Mouse (Mus musculus) megakaryocyte progenitor cell, adult 5-6 weeks (primary cell): ENCODE measurements around the gene Pld5. TPM values are rescaled to one million over a fixed set of nuclear protein-coding genes. Genes with fewer than 3 reads are reported as not detected.
"Not testable (repeated sequence)": the region's sequence is repeated elsewhere in the genome, so short reads cannot be mapped to it uniquely, and the experiment has no call there.

Experiments
- ATAC-seq: replicated peaks from 2 replicates; pipeline ENCODE4 v1.8.0; 2016; ENCODE audit warnings: mild to moderate bottlenecking, moderate TSS enrichment, inconsistent platforms; ENCODE audit not compliant: poor library complexity
- total RNA-seq, 2 experiments: library from RNA; stranded (forward) in 1 of 2; stranded (reverse) in 1 of 2; fragments of 157-497, 149-512 nt in 1 of 2; fragments of 200-1000 nt in 1 of 2; gene quantifications; 2 replicates each; pipeline versions ENCODE4 v1.2.3 to v1.2.4; 2015 to 2017

Gene Pld5
- total RNA-seq, 2 experiments from 2014 or later: not detected

DNA sequence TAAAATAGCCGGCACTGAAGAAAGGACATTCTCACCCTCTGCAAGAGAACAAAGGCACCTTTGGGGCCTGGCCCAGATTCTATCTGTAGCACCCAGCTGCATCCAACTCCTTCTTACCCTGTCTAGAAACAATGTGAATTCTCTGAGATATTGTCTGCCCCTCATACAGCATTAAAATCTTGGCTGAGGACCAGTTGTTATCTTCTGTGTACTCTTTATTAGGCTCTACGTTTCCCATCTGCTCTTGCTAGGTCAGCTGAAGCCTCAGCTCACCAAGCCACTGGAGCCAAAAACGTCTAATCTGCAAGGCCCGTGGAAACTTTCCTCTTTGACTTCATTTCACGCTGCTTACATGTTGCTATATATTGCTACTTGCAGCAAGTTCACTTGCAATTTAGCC lies 228.1 kb downstream of the Pld5 start:
- ATAC-seq: peak; percentile 52; the same call in 1 of the 2 replicates

DNA sequence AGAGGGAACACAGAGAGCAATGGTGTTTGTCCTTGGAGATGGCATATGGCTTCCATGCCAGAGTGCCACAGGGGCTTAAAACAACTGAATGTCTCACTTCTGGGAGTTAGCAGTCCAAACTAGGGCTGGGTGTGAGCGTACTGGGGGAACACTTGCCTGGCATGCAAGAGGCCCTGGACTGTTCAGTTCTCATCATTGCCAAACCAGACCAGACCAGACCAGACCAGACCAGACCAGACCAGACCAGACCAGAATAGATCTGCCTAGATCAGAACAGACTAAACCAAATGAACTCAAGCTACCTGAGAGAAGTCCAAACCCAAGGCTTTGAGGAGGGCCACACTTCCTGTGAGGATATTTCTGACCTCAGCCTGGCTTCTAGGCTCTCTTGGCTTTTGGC lies 228.7 kb downstream of the Pld5 start:
- ATAC-seq: no peak

DNA sequence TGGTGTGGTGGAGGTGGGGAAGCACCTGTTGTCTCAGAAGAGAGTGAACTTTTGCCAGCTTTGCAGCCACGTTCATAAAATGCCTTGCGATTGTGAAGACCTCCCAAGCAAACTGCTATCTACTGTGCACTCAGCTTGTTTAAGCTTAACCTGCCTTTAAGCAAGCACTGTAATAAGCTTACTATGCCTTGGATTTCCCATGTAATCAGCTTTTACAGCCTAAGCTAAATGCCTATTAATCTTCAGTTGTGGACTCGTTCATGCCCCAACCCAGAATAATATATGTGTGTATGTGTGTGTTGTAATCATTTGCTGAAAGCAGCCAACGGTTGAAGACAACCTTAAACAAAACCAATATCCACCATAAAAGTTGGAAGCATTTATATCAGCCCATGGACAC lies 232.1 kb downstream of the Pld5 start:
- ATAC-seq: no peak

DNA sequence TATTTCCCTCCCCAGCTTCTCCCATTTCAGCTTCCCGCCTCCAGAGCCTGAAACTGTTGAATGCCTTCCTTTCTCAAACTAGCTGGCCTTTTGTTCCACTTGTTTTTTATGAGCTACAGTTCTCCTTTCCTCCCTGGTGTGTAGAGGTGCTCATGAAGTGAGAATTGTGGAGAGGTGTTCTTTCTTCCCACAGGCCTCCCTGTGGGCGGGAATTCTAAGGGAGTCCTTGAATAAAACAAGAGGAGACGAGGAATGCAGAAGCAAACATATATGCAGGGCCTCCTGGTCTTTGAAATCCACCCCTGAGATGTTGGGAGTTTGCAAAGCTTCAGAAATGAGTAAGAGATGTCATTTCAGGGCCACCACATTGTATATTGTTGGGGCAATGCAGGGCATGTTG lies 235.2 kb downstream of the Pld5 start:
- ATAC-seq: no peak

DNA sequence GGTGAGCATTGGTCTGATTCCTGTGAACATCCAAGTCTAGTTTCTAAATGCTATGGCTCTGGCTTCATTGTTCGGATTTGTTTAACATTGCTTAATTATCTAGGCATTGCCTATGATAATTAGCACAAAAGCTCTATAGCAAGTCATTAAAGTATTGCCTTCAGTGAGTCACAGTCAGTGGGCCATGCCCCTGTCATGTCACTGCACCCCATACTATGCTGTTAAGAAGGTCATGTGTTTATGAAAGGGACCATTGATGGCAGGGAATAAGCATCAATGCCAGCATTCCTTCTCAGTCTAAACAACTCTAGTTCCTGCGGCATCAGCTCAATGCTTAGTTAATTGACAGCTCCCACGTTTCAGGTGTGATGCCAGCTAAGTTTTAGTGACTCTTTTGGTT lies 239.1 kb downstream of the Pld5 start:
- ATAC-seq: no peak

DNA sequence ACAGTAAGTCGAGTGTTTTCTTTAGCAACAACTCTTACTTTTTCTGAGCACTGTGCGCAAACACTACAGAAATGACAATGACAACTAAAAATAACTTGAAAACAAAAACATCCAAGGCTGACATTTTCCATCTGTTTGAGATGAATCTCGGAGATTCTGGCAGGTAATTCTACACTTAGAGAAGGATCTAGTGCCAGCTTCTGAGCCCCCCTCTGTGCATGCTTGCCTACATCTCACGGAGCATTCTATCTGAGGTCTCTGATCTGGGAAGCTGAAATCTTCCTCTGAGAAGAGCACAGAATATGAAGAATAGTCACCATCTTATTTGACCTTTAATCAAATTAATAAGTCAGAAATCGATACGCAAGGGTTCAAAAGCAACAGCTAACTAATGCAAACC lies 240.4 kb downstream of the Pld5 start:
- ATAC-seq: no peak

DNA sequence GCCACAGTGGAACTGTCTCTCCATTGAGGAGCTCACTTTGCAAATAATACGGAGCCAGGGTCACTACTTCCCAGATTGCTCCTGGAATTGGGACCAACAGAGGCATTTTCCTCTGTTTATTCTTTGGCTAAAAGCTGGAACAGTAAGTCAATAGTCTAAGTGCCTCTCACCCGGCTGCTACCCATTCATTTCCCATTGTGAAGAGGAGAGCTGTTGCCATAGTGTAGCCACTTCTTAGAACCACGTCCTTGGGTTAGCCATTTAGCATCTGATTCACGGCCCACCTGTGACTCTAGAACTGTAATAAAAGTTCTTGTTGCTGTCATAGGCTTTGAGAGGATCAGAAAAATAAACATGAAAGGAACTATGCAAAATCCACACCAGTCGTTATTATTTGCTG lies 241.4 kb downstream of the Pld5 start:
- no peak for ATAC-seq

DNA sequence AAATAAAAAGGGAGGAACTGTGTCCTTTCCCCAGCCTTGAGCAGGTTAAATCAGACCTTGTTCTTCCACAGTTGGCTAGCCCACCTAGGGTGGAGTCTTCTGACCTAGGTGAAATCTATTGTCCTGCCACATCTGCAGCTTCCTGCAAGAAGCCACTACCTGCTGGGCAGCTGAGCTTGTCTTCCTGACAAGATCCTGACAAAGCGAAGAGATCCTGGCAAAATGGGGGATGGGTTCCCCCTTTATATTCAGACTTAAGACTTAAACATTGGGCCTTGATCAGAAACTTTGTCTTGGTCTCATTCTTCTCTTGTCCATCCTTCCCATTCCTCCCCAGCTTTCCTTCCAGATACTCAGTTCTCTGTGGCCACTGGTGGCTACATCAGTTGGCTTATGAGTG lies 246.0 kb downstream of the Pld5 start:
- no peak for ATAC-seq

DNA sequence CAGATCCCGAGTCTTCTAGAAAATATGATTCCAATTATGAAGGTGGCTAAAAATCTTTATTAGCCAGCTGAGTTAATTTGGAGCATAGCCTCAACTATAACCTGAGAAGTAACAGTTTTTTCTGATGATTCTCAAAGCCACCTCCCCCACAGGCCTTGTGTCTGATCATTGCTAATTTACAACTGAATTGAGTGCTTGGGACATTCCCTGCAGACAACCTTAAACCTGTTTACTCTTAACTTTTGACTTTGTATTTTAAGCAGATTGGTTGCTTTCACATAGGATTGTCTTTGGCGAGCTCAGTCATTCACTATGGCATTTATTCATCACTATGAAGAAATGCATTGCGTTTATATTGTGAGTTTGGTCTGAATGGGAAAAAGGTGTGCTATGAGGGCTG lies 246.7 kb downstream of the Pld5 start:
- no peak for ATAC-seq

DNA sequence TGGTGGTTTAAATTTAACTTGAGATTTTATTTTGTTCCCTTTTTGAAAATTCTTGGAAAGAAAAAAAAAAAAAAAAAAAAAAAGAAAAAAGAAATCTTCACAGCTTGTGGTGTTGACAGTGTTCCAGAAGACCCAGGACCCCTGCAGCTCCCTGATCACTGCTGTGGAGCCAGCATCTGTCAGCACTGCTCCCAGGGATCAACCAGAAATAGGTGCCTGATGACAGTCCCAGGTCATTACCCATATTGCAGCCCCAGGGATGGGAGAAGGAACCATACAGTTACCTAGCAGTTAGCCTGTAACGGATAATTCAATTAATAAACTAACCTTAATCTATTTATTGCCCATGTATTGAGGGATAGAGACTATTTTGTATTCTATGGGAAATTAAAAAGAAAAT lies 250.6 kb downstream of the Pld5 start:
- no peak for ATAC-seq

DNA sequence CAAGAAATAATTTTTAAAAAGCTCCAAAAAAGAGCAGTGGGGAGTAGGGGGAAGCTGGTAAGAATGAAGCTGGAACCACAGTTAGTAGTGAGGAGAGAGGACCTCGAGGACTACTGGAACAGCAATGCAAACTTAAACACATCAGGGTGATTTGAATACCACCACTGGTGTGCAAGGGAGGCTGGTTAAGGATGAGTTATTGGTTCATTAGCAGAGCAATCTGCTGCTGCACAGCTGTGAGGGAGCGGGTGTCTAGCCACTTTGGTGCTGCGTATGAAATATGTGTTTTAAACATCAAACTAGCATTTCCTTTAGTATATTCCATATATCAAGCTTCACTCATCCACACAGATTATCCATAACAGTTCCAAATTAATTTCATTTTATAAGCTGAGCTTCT lies 256.6 kb downstream of the Pld5 start:
- ATAC-seq: no peak

DNA sequence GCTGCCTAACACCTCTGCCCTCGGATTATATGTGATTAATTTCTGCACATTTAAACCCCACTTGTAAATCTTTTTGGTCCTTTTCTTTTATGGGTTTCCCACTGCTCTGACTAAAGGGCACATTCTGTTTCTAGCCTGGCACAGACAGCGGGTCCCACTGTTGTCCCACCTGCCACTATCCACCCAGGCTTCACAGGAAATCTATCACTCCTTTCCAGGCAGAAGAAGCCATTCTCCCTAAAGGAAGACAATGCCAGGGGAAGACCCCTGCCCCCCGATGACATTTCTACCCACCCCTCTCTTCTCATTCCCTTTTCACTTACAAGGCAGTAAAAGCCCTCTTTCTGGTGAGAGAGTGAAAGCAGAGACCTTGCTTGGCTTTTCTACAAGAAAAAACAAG lies 259.0 kb downstream of the Pld5 start:
- ATAC-seq: no peak

DNA sequence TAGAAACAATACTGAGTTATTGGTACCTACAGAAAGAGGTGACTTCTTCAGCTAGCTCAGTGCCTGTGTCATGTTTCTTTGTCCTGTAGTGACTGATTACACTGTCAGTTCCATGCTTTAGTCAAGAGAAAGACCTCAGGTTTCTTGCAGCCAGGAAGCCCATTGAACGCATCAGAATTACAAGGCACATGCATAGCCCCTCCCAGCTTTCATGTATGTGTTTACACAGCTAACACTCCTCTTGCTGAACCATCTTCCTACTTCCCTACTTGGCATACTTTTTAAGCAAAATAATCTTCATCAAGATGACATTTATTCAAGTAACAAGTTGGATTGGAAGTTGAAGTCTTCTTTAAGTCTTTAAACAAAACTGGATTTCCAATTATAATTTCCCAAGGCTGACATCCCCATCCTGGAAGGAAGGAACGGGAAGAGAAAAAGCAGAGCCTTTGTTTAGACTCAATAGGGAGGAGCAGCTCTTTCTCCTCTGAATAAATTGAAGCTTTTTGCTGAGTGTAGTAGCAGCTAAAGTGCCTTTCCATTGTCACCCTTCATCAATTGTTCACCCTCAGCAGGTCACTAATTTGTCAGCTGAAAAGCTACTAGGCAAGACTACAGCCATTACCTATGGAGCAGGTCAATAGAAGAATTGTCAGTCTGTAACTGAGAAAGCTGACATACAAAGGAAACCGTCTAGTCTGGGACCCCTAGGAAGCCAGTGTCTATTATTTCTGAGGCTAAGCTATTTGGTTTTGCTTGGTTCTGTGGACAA lies 261.4 kb downstream of the Pld5 start:
- no peak for ATAC-seq

DNA sequence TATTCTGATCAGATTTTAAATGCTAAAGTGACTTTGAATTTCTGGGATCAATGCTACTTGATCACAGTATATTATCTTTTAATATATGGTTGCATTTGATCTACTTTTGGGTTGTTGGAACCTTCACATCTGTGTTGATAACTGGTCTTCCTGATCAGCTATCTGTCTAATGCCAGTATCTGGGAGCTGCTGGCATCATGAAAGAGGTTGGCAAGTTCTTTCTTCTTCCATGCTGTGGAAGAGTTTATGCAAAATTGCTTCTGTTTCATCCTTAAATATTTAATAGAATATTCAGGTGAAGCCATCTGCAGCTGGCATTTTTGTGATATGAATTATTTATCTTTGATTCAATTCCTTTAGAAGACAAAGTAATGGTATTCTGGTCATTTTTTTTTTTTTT lies 263.6 kb downstream of the Pld5 start:
- ATAC-seq: no peak

DNA sequence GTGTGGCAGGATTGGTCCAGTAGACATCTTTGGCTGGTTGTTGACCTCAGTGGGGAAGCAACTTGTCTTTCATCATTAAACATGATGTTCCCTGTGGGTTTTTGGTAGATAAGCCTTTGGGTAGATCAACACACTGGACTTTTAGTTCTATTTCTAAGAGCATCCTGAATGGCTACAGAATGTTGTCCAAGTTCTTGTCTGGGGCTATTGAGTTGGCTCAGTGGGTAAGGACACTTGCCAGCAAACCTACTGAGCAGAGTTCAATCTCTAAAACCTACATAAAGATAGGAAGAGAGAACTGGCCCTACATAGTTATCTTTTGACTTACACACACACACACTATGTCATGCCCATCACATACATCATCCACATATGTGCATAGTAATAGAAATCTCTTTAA lies 264.0 kb downstream of the Pld5 start:
- ATAC-seq: no peak

DNA sequence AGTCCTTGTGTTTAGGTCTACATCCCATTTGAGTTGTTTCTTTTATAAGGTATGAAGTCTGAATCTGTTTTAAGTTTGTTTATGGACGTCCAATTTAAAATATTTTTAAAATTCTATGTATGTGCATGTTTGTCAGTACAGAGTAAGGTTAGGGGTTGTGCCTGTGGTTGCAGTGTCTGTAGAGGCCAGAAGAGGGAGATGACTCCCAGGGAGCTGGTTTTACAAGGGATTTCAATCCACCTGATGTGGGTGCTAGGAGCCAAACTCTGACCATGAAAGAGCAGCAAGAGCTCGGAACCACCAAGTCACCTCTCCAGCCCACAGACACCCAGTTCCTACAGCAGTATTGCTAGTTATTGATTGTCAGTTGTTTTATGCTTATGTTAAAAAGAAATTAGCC lies 266.7 kb downstream of the Pld5 start:
- no peak for ATAC-seq

DNA sequence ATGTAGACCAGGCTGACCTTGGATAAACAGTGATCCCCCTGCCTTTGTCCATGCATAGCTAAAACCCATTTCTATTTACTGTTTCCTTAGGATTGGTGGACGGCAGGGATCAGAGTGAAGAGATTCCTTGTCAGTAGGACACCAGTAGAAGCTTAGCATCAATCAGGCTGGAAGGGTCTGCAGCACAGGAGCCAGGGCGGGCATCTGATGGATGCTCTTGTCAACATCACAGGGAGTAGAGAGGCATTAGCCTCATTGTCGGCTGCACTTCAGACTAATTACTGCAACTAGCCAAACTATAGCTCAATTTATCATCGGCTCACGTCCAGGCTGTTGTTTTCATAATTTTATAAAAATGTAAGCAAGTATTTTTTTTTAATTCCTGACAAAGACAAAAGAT lies 274.5 kb downstream of the Pld5 start:
- no peak for ATAC-seq

DNA sequence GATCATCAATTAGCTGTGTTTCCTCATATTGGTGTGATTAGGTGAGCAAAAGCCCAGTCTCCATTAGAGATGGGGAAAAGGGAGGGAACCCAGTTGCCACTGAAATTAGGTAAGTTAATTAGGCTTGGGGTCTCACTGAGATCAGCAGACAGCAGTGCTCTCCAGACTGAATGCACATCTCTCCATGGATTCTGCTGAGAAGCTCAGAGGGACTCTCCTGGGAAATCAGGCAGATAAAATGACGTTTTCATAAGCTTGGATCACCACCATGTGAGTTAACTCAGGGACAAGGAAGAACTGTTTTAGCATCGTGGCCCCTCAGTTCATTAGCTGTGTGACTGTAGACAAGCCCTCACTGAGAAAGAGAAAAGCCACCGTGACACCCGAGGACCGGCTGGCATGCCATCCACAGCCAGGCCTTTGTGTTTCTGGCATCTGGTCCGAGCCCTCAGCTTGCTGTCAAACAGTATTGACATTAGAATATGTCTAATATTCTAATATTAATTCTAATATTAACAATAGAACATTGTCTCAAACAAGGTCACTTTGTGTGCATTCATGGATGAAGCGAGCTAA lies 277.9 kb downstream of the Pld5 start:
- ATAC-seq: no peak

DNA sequence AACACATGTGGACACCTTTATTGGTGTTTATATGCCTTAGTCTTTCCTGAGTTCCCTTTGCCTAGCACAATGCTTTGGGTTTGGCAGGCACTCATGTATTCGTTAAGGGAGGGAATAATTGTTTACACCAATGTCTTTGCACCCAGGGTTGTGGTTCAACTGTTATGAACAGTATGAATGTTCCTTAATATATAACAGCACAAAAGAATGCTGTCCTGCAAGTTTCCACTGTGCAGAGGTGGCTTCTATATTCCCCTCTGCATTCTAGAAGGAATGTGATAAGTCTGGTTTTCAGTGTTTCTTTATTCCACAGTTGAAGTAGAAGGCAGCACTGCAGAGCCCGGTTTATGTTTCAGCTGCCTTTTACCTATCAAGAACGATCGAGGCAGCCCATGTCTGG lies 286.2 kb downstream of the Pld5 start:
- no peak for ATAC-seq

DNA sequence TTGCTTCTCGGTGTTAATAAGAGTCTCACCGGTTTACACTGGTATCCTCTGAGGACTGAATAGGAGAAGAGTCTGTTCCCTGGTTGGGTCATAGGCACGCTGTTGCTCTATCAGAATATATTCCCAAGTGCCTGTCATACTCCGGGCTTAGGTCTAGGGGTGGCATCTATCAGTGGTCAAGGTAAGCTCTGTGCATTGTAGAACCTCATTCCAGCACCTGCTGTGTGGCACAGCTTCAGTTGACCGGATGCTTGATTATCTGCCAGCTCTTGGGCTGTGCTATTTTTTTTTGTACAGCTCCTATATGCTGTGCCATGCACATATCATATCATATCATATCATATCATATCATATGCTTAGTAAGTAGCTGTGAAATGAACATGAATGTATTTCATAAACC lies 286.7 kb downstream of the Pld5 start:
- ATAC-seq: no peak

DNA sequence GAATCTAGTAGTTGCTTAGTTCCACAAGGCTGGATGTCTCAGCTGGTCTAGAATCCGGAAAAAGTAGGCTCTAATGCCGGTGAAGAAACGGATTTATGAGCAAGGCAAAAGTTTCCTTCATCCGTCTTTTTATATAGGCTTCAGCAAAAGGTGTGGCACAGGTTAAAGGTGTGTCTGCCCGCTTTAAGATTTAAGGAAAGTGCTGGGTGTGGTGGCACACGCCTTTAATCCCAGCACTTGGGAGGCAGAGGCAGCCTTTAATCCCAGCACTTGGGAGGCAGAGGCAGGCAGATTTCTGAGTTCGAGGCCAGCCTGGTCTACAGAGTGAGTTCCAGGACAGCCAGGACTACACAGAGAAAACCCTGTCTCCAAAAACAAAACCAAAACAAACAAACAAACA lies 296.1 kb downstream of the Pld5 start, which contains the start of gene Rbm8a2:
Gene Rbm8a2, minus strand, starts transcription at position 101 of the 400 bp plus-strand sequence.
- ATAC-seq: not testable (repeated sequence)

DNA sequence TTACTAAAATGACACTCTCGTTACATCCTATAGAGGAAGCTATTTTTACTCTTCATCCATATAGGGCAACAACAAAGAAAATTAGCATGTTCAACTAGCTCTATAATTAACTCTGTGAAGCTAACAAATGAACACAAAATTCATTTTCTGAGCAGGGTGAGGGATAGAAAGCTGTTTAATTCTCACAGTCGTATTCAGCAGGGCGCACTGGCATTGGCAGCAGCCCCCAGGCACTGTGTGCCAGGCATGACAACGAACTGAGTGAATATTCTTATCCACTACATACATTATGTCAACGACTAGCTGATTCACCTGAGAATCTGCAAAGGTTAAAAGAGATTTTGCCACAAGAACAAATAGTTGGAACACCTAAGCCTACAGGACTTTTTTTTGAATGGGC lies 304.4 kb downstream of the Pld5 start:
- no peak for ATAC-seq
